Mouse (Mus musculus) kidney, embryonic 15.5 days (tissue): Measurements from ENCODE around the gene Lrrc43. TPM values are rescaled to one million over a fixed set of nuclear protein-coding genes. Genes with fewer than 3 reads are reported as not detected.
A peak's percentile ranks its signal among the peaks of the same experiment; 100 is the strongest.

Source experiments
- microRNA-seq: library from miRNA; unstranded; fragments of <30 nt; microRNA quantifications from one replicate; pipeline ENCODE4, GENCODE M21; 2016
- polyA plus RNA-seq: library from polyadenylated mRNA; unstranded; fragments of >200 nt; fragmentation: Nextera tagmentation; extraction: Ambion mirVana; gene quantifications from 2 replicates; pipeline ENCODE4 v1.2.1, GENCODE M21; 2015

Gene Lrrc43
- polyA plus RNA-seq, 1 experiment from 2014 or later: not detected

Small RNA genes lying within 50 kb of the gene (microRNA-seq; reads per million reads assigned to microRNA genes)
- gene Mir7647: 1.6 reads per million, percentile 4 among the genes with 10 or more reads in this experiment

Other genes with a start within 250 kb of the Lrrc43 start
- gene Wdr66, start 237.2 kb upstream of the Lrrc43 start, polyA plus RNA-seq: 1.5 and 1.7 TPM in 2 replicates
- gene Bcl7a, start 145.5 kb upstream of the Lrrc43 start, polyA plus RNA-seq: 41.7 and 42.5 TPM in 2 replicates
- gene Mlxip, start 94.5 kb upstream of the Lrrc43 start, polyA plus RNA-seq: 18.5 and 18.7 TPM in 2 replicates
- not detected in 2 replicates for gene Il31, start 184 bp downstream of the Lrrc43 start, polyA plus RNA-seq
- gene B3gnt4, start 21.2 kb downstream of the Lrrc43 start, polyA plus RNA-seq: 0.22 TPM in 1 of 2 replicates, not detected in the other
- 114 and 121 TPM in 2 replicates for gene Diablo, start 34.9 kb downstream of the Lrrc43 start, polyA plus RNA-seq
- 1.2 and 2.6 TPM in 2 replicates for gene Gm49027, start 36.2 kb downstream of the Lrrc43 start, polyA plus RNA-seq
- 28.9 and 29.7 TPM in 2 replicates for gene Vps33a, start 83.7 kb downstream of the Lrrc43 start, polyA plus RNA-seq
- gene Clip1, start 195.3 kb downstream of the Lrrc43 start, polyA plus RNA-seq: 34.0 and 34.1 TPM in 2 replicates
- 82.7 and 83.5 TPM in 2 replicates for gene Zcchc8, start 231.8 kb downstream of the Lrrc43 start, polyA plus RNA-seq